Mouse (Mus musculus): Measurements from ENCODE around the gene Eipr1.

Eipr1 gene

GRCm38 (mm10) chr12:28780180-28780579 lies 28.6 kb downstream of the Eipr1 start:
- DNase-seq: no peak

- DNase-seq: no peak
Observed at GRCm38 (mm10) chr12:28782637-28783036, 31.0 kb downstream of the Eipr1 start.

- DNase-seq: no peak
Observed at GRCm38 (mm10) chr12:28784355-28784754, 32.8 kb downstream of the Eipr1 start.

DNA sequence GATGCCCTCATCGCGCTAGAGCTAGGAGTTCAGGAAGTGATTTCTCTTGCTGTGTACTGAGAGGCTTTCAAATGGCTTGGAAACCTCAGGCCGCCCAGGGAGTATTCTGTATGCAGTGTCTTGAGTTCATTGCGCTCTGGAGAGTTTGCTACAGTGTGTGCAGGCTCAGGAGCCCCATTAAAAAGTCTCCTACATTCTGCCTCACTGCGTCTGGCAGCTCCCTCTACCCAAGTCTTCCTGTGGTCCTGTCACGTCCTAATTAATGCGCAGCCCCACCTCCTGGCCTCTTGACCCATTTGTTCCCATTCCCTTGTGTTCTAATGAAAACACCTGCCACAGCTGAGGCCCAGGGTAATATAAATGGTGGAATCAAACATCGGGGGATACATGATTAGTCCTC lies 33.3 kb downstream of the Eipr1 start:
- no peak for DNase-seq

DNA sequence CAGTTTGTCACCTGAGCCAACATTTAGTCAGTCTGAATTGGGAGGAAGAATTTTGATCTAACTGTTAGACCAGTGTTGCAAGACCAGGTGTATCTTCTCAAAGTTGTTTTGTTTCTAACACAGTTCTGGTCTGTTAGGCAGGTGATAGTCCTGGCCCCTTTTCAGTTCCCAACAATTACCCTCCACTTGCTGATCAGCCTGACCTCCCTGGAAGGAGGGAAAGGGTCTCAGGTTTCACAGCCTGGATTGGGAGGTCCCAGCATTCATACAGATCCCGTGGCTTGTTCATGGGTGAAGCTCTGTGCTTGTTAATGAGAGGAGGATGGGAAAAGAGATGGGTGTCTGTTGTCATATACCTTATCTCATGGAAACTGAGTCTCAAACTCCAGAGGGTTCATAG lies 33.7 kb downstream of the Eipr1 start:
- DNase-seq: no peak

DNA sequence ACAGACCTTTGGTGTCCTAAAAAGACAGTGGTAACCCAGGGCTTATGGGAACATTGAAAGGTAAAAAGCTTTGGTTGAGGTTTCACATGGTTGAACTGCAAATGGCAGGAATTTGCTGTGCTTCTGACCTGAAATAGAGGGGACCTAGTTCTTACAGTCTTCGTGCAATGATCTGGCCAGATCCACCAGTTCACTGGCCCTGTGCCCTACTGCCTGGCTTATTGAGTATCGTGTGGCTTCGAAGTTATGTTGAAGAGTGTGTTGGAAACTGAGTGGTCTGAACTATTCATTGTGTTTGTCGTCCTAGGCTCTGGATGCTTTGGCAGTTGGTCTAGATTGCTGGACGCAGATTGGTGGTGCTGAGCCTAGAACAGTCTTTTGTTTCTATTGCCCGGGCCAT lies 34.7 kb downstream of the Eipr1 start:
- no peak for DNase-seq

GRCm38 (mm10) chr12:28792613-28793012 lies 41.0 kb downstream of the Eipr1 start:
- DNase-seq: no peak

GRCm38 (mm10) chr12:28793715-28794114 lies 42.1 kb downstream of the Eipr1 start:
- DNase-seq: no peak

DNA sequence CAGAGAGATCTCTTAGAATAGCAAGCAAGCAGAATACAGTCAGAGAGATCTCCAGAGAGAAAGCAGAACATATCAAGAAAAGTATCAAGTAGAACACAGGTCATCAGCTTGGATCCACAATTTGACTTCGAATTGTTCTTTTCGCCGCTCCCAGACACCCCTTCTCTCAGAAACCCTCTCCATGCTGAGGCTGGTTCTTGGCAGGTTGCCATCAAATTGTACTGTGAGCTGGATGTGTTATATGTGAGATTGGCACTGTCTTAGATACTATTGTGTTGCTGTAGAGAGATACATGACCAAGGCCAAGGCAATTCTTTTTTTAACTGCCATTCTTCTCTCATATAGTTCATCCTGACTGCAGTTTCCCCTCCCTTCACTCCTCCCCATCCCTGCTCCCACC lies 43.4 kb downstream of the Eipr1 start:
- no peak for DNase-seq

DNA sequence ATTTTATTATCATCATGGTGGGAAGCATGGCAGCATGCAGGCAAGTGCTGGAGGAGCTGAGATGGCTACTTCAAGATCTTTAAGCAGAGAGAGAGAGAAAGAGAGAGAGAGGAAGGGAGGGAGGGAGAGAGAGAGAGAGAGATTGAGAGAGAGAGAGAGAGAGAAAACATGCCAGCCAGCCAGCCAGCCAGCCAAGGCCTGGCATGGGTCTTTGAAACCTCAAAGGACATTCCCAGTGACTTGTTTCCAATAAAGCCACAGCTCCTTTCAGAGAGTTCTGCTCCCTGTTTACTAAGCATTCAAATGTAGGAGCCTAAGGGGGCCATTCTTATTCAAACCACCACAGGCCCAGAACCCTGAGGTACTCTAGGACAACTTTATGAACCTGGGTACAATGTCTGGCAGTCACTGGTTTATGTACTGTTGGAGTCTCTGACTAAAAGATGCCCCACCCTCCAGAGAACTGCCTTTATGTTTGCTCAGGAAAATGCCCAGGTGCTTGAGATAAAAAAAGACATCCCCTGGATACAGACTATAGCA lies 45.3 kb downstream of the Eipr1 start:
- DNase-seq: no peak

DNA sequence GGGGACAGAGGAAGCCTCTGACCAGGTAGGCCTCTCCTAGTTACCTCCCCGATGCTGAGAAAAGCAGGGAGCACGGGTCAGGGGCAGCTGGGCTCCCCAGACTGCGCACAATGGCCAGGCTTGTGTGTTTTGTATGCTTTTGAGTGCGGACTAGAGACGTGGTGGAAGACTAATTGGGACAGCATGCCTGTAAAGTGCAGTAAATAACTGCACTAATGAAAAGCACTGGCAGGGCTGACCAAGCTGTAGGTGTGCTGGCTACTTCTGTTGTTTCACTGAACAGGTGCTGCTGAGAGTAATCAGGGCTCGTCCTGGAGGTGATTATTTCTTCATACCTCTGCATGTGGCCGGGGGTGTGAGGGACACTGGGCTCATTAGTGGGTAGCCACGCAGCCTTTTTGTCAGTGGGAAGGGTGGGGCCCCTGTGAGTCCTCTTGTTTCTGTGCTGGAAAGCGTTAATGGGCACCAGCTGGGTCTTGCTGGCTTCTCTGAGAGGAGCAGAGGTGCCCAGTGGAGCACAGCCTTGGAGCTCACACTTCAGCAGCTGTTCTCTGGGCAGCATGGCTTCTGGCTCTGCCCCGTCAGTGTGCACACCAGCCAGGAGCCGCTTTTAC lies 48.3 kb downstream of the Eipr1 start:
- no peak for DNase-seq

DNA sequence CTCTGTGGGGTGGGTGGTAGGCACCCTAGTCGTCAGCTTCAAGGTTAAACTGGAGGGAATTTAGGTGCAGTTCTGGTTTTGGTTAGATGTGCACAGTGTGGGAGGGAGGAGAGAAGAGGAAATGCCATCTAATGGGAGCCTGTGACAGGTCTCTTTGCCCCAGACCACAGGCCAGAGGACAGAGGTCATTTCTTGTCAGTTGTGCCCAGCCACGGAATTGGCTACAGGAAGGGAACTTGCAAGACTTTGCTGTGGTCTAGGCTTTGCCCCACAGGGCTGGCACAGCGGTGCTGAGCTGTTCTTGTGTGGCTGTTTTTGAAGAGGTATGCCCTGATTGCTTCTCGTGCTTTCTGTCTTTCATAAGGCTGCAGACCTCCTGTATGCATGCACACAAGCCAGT lies 48.8 kb downstream of the Eipr1 start:
- no peak for DNase-seq

DNA sequence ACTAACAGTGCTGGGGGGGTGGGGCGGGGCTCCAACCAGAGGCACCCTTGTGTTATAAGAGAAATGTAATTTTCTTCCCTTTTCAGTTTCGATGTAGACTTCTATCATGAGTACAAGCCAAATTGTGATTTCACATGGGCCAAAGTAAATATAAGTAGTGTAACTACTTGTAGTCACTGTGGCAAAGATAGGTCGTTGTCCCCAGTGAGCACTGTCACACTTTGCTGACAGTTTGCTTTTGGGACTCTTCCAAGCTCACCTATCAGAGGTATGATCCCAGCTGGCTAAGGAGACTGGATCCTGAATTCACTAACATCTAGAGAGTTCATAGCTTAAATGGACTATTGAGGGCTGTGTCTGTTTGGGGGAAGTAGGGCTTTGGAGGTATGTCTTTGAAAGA lies 49.3 kb downstream of the Eipr1 start:
- DNase-seq: no peak

GRCm38 (mm10) chr12:28801731-28802130 lies 50.1 kb downstream of the Eipr1 start:
- DNase-seq: peak; percentile 49

DNA sequence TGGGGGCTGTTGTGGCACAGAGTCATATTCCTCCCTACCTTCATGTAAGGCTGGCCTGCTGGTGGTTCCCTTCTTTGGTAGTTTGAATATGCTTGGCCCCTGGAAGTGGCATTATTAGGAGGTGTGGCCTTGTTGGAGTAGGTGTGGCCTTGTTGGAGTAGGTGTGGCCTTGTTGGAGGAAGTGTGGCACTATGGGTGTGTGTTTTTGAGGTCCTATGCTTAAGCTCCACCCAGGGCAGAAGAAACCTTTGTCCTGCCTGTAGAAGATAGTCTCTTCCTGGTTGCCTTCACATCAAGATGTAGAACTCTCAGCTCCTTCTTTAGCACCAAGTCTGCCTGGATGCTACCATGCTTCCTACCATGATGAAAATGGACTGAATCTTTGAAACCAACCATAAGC lies 51.4 kb downstream of the Eipr1 start:
- no peak for DNase-seq

DNA sequence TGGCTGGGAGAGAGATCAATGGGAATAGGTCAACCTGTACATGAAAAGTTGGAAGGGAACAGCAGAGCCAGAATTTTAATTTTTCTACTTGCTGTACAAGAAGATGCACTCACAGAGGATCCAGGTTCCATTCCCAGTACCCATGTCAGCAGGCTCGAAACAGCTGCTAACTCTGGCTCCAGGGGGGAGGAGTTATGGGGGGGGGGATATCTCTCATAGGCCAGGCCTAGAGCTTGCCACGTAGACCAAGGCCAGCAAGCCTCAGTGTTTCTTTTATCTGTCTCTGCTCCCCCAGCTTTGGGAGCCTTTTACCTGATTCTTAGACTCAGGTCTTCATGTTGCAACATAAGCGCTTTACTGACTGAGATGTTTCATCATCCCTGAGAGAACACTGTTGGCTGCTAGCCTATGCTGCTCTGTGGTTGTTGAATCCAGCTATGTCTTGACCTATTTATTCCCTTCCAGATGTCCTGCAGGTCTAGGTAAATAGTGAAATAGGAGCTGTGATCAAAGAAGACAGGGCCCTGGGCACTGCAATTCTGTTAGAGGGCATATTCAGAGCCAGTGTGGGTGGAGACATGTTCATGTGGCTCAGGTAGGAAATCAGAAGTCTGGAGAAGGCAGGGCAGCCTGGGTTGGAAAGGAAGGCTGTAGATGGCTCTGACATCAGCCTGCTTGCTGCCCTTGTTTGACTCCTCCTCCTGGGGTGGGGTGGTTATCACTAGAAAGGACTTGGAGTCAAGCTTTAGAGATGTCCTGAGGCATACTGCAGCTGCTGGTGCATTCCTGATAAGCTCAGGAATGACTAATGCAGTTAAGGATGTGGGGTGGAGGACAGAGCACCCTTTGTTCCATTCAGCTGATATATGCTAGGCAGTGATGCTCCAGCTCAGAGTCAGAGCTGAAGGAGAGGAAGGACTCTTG lies 53.2 kb downstream of the Eipr1 start:
- DNase-seq: peak; percentile 25

DNA sequence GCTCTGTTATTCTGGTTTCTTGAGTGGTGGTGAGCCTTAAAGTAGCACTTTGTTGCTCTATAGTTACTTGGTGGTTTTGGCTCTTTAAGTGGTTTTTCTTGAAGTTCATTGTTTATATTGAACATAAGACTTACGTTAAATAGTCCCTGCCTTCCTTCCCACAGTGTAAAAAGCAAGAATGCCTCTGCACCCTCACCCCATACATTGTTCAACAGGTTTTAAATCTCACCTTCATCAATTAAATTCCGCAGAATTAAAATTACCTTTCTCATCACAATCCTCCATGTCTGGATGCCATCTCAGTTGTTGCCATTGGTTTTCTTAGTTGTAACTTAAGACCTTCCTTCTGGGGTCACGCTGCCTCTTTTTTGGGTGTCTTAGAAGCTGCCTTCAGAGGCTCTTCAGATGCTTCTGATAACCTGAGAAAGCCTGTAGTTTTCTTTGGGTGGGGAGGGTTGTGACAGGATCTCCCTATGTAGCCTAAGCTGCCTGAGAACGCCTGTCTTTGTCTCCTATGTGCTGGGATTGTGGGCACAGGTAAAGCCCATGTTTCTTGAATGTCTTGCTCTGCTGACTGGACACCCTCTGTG lies 57.3 kb downstream of the Eipr1 start:
- no peak for DNase-seq

GRCm38 (mm10) chr12:28809756-28810337 lies 58.2 kb downstream of the Eipr1 start:
- DNase-seq: no peak

- no peak for DNase-seq
Observed at GRCm38 (mm10) chr12:28816681-28817426, 65.3 kb downstream of the Eipr1 start.

DNA sequence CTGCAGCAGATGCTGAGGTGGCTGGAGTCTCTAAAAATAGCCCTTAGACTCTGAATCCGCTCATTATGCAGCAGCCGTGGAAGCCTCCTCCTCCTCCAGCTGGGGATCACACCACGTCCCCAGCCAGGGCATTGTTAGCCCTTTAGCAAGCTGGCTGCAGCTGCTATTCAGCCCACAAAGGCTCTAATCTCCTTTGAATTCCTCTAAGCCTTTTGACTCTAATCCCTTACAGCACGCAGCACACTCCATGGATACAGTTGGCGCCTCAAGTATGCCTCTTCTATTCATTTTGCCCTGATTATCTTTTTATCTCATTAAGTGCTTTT lies 65.8 kb downstream of the Eipr1 start:
- no peak for DNase-seq

- no peak for DNase-seq
Observed at GRCm38 (mm10) chr12:28817891-28818290, 66.3 kb downstream of the Eipr1 start.

DNA sequence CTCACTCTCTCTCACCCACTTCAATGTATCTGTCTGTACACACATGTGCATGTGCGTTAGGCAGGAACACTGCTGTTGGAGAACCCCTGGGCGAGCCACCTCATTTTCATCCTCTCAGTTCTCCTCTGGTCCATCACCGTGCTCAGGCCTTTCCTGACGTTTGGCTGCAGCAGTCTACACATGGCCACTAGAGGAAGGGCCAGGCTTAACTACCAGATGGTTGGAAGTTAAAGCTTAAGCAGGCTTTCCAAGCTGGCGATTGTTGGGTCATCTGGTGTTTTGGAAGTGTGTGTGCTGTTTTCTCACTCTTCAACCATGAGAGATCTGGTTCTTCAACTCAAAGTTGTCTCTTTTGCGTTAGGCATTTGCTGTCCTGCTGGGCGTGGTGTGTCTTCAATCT lies 71.9 kb downstream of the Eipr1 start:
- no peak for DNase-seq

DNA sequence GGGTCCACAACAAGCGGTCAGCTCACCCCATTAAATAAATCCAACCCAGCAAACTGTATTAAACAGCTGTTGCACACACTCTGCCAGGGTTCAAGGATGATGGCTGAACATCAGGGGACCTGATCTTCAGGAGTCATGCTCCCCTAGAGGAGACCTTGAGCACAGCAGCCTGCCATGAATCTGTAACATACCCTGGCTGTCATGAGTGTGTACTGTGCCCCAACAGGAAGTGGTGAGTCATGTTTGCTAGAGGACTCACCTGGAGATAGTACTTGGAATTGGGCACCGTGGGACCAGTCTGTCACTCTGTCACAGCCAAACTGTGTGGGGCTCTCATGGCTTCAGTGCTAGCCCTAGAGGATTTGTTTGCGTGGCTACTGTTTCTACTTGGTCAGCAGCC lies 77.9 kb downstream of the Eipr1 start:
- DNase-seq: no peak

All from cerebellum, adult 9-11 months (tissue).